Mouse (Mus musculus) liver, adult 2 months (tissue): ENCODE data around the gene Stk11ip.

Experiments used
- CTCF ChIP-seq: fragments of 200-500 bp; IDR thresholded peaks from 2 replicates; pipeline ENCODE4 v1.5.1; 2011; ENCODE audit warnings: low read depth, low read length, control low read depth
- POLR2A ChIP-seq: fragments of 200-500 bp; IDR thresholded peaks from 2 replicates; pipeline ENCODE4 v1.6.1; 2011; ENCODE audit warnings: low read length, control low read depth; ENCODE audit not compliant: insufficient read depth; ENCODE audit errors: extremely low read depth

DNA sequence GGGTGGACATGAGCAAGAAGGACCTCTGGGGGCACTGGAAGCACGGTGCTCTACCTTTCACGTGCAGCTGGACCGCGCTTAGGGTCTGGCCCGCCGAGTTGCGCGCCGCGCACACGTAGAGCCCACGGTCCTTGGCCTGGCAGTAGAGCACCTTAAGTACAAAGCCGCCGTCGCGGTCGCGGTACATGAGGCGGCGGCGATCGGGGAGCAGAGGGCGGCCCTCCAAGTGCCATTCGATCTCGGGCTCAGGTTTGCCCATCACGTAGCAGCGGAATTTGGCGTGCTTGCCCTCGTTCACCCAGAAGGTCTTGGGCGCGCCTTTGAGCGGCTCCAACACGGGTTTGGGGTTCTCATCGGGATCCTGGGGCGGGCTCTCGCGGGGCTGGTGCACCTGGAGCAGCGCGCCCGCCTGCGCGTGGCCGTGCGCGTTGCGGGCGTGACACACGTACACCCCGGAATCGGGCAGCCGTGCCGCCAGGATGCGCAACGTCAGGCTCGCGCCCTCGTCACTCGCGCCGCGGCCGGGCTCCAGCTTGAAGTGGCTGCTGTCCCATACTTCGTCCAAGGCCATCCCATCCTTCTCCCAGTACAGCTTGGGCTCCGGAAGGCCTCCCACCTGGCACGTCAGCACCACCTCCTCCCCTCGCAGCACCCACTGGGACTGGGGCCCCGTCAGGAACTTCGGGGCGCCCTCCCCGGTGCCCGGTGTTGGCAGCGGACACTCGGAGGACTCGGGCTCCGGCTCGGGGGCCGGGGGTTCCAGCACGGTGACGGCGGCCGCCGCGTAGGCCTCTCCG is 16.0 kb upstream of the Stk11ip start:
- TF ChIP-seq CTCF, result no peak
- TF ChIP-seq POLR2A, result no peak
